Mouse (Mus musculus) liver, embryonic 16.5 days (tissue): ENCODE data around the gene Svopl. TPM values are rescaled to one million over a fixed set of nuclear protein-coding genes. Genes with fewer than 3 reads are reported as not detected.

Source experiments
- ATAC-seq: fragments of 200-750 bp; cut with Nextera tagmentation; 2 replicates; pipeline ENCODE4 v1.8.0; 2017; ENCODE audit warnings: low read depth, mild to moderate bottlenecking, moderate number of reproducible peaks, moderate library complexity
- H3K27ac ChIP-seq: fragments of 300-500 bp; sonication (generic); 2 replicates; pipeline ENCODE4 v1.5.1; 2014; ENCODE audit warnings: mild to moderate bottlenecking, low read length
- H3K27me3 ChIP-seq: fragments of 300-500 bp; sonication (generic); 2 replicates; pipeline ENCODE4 v1.6.1; 2014; ENCODE audit warnings: low read depth, low read length, mixed read lengths; ENCODE audit not compliant: control insufficient read depth, insufficient read depth
- H3K36me3 ChIP-seq: fragments of 300-500 bp; sonication (generic); 2 replicates; pipeline ENCODE4 v1.6.1; 2014; ENCODE audit warnings: mild to moderate bottlenecking; ENCODE audit not compliant: control insufficient read depth, insufficient read depth
- H3K4me1 ChIP-seq: fragments of 300-500 bp; sonication (generic); 2 replicates; pipeline ENCODE4 v1.6.1; 2014; ENCODE audit warnings: low read depth, low read length, mixed read lengths; ENCODE audit not compliant: control insufficient read depth
- H3K4me2 ChIP-seq: fragments of 300-500 bp; sonication (generic); 2 replicates; pipeline ENCODE4 v1.6.1; 2014; ENCODE audit warnings: low read depth, low read length, mixed read lengths
- H3K4me3 ChIP-seq: fragments of 300-500 bp; sonication (generic); 2 replicates; pipeline ENCODE4 v1.5.1; 2014; ENCODE audit warnings: low read depth, mild to moderate bottlenecking, low read length
- H3K9ac ChIP-seq: fragments of 300-500 bp; sonication (generic); 2 replicates; pipeline ENCODE4 v1.6.1; 2014; ENCODE audit warnings: low read depth, low read length
- H3K9me3 ChIP-seq: fragments of 300-500 bp; sonication (generic); replicated peaks from 2 replicates; pipeline ENCODE4 v1.6.1; 2016; ENCODE audit warnings: low read length; ENCODE audit not compliant: control insufficient read depth
- WGBS: fragments of 180-500 bp; shearing (Covaris S2); extraction: QIAGEN DNeasy Blood & Tissue Kit; methylation state at CpG from one replicate; pipeline ENCODE4 v1.1.7; 2014; ENCODE audit not compliant: insufficient replicate concordance; 5-methylcytosine and 5-hydroxymethylcytosine counted together
- polyA plus RNA-seq: library from polyadenylated mRNA; unstranded; fragments of >200 nt; fragmentation: Nextera tagmentation; extraction: Ambion mirVana; gene quantifications from 2 replicates; pipeline ENCODE4 v1.2.1, GENCODE M21; 2015

Svopl gene
- polyA plus RNA-seq, 1 experiment from 2014 or later: 0.05 TPM

DNA sequence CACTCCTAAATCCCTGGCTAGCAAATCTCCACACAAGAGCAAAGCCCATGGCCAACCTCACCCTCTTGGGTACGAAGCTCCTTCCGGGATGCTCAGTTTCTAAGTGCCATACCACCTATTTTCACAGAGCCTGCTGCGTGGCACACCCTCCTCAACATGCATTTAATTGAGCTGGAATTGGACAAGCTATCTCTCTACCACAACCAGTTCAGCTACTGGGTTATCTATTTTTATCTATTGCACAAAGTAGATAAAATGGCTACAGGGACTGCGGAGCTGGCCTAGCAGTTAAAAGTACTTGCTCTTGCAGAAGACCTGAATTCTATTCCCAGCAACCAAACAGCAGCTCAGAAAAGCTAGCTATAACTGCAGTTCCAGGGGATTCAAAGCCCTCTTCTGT lies 24.5 kb upstream of the Svopl start:
- Histone ChIP-seq H3K9ac (no peak overlapping the region), H3K27me3 (no peaks in the 10 kb centered on the region), H3K27ac (no peak overlapping the region), H3K9me3 (no peaks in the 10 kb centered on the region), H3K4me2 (no peak overlapping the region), H3K4me3 (no peak overlapping the region), H3K4me1 (peaks cover 12% of the 10 kb centered on the region), H3K36me3 (no peaks in the 10 kb centered on the region)
- peak; percentile 61 for ATAC-seq
- 35% methylated on average over 4 of the region's 4 CpGs for WGBS

- H3K27ac ChIP-seq: no peak overlapping the region
- no peaks in the 10 kb centered on the region for H3K9me3 ChIP-seq
- no peak overlapping the region for H3K9ac ChIP-seq
- peaks cover 3% of the 10 kb centered on the region for H3K4me1 ChIP-seq
- no peaks in the 10 kb centered on the region for H3K27me3 ChIP-seq
- ATAC-seq: no peak
- H3K4me2 ChIP-seq: no peak overlapping the region
- 2% methylated on average over 5 of the region's 5 CpGs for WGBS
- no peaks in the 10 kb centered on the region for H3K36me3 ChIP-seq
- H3K4me3 ChIP-seq: no peak overlapping the region
Observed at GRCm38 (mm10) chr6:38066215-38066614, 19.4 kb upstream of the Svopl start.

GRCm38 (mm10) chr6:38065501-38066122 lies 18.8 kb upstream of the Svopl start:
- H3K9ac ChIP-seq: no peak overlapping the region
- no peaks in the 10 kb centered on the region for H3K36me3 ChIP-seq
- H3K4me3 ChIP-seq: no peak overlapping the region
- H3K4me2 ChIP-seq: no peak overlapping the region
- no peak for ATAC-seq
- H3K9me3 ChIP-seq: no peaks in the 10 kb centered on the region
- 52% methylated on average over 11 of the region's 11 CpGs for WGBS
- no peaks in the 10 kb centered on the region for H3K27me3 ChIP-seq
- no peaks in the 10 kb centered on the region for H3K4me1 ChIP-seq
- H3K27ac ChIP-seq: no peak overlapping the region

- no peak overlapping the region for H3K4me2 ChIP-seq
- H3K27ac ChIP-seq: no peak overlapping the region
- no peak overlapping the region for H3K4me3 ChIP-seq
- H3K9me3 ChIP-seq: no peaks in the 10 kb centered on the region
- H3K27me3 ChIP-seq: no peaks in the 10 kb centered on the region
- WGBS: 60% methylated on average over 3 of the region's 3 CpGs
- H3K36me3 ChIP-seq: no peaks in the 10 kb centered on the region
- no peak overlapping the region for H3K9ac ChIP-seq
- no peak for ATAC-seq
- H3K4me1 ChIP-seq: no peaks in the 10 kb centered on the region
Observed at GRCm38 (mm10) chr6:38065122-38065500, 18.3 kb upstream of the Svopl start.

- Histone ChIP-seq H3K4me3 (no peak overlapping the region), H3K36me3 (no peaks in the 10 kb centered on the region), H3K27ac (no peak overlapping the region), H3K4me1 (no peaks in the 10 kb centered on the region), H3K4me2 (no peak overlapping the region), H3K9me3 (no peaks in the 10 kb centered on the region), H3K9ac (no peak overlapping the region), H3K27me3 (no peaks in the 10 kb centered on the region)
- no peak for ATAC-seq
- 20% methylated on average over 2 of the region's 2 CpGs for WGBS
Observed at GRCm38 (mm10) chr6:38064621-38065020, 17.8 kb upstream of the Svopl start.

DNA sequence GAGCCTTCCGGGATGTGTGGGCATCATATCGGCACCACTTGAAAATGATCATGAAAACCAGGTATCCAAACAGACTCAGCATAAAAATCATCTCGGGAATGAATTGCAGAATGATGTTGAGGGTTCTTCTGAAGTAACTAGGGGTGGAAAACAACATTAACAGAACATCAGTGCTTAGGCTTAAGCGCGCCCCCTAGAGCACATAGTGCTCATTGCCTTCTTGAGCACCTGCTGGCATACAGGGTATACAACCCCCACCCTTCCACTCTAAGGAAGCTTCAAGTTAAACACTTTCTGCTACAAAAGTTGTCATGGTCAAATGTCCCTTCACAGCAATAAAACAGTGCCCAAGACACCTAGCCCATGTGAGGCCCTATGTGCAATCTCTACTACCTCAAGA lies 12.0 kb upstream of the Svopl start:
- H3K27me3 ChIP-seq: no peaks in the 10 kb centered on the region
- ATAC-seq: no peak
- 45% methylated on average over 5 of the region's 5 CpGs for WGBS
- H3K9ac ChIP-seq: no peak overlapping the region
- no peak overlapping the region for H3K27ac ChIP-seq
- no peaks in the 10 kb centered on the region for H3K36me3 ChIP-seq
- H3K4me1 ChIP-seq: no peaks in the 10 kb centered on the region
- no peak overlapping the region for H3K4me2 ChIP-seq
- no peaks in the 10 kb centered on the region for H3K9me3 ChIP-seq
- H3K4me3 ChIP-seq: no peak overlapping the region

- H3K9me3 ChIP-seq: no peaks in the 10 kb centered on the region
- no peaks in the 10 kb centered on the region for H3K36me3 ChIP-seq
- no peak overlapping the region for H3K27ac ChIP-seq
- no peak for ATAC-seq
- no peak overlapping the region for H3K4me2 ChIP-seq
- no peaks in the 10 kb centered on the region for H3K4me1 ChIP-seq
- no peak overlapping the region for H3K4me3 ChIP-seq
- no peak overlapping the region for H3K9ac ChIP-seq
- no peaks in the 10 kb centered on the region for H3K27me3 ChIP-seq
- WGBS: 61% methylated on average over 15 of the region's 15 CpGs
Observed at GRCm38 (mm10) chr6:38055471-38056330, 8.9 kb upstream of the Svopl start.

- 74% methylated on average over 6 of the region's 6 CpGs for WGBS
- Histone ChIP-seq H3K4me3 (no peak overlapping the region), H3K4me2 (no peak overlapping the region), H3K9me3 (no peaks in the 10 kb centered on the region), H3K27ac (no peak overlapping the region), H3K4me1 (no peaks in the 10 kb centered on the region), H3K27me3 (no peaks in the 10 kb centered on the region), H3K36me3 (no peaks in the 10 kb centered on the region), H3K9ac (no peak overlapping the region)
- ATAC-seq: no peak
Observed at GRCm38 (mm10) chr6:38049601-38050000, 2.8 kb upstream of the Svopl start.

GRCm38 (mm10) chr6:38048800-38049561 lies 2.2 kb upstream of the Svopl start:
- no peaks in the 10 kb centered on the region for H3K9me3 ChIP-seq
- H3K4me2 ChIP-seq: no peak overlapping the region
- ATAC-seq: no peak
- 44% methylated on average over 6 of the region's 6 CpGs for WGBS
- no peak overlapping the region for H3K9ac ChIP-seq
- no peak overlapping the region for H3K4me3 ChIP-seq
- no peaks in the 10 kb centered on the region for H3K27me3 ChIP-seq
- no peaks in the 10 kb centered on the region for H3K4me1 ChIP-seq
- H3K27ac ChIP-seq: no peak overlapping the region
- no peaks in the 10 kb centered on the region for H3K36me3 ChIP-seq
